Mouse (Mus musculus) liver, adult (tissue): ENCODE measurements around the gene Setd4.

ENCODE experiments used
- GATA4 ChIP-seq: IDR thresholded peaks from 2 replicates; pipeline ENCODE4 v1.6.1; 2014; ENCODE audit warnings: mild to moderate bottlenecking, low read length; ENCODE audit not compliant: insufficient replicate concordance

Setd4 gene

GRCm38 (mm10) chr16:93575574-93575973 is 28.3 kb downstream of the Setd4 start:
- no peak for TF ChIP-seq GATA4

- TF ChIP-seq GATA4, result no peak
These were observed 29.2 kb downstream of the Setd4 start for GRCm38 (mm10) chr16:93574521-93575191.

GRCm38 (mm10) chr16:93573434-93573833 is 30.4 kb downstream of the Setd4 start:
- no peak for TF ChIP-seq GATA4

DNA sequence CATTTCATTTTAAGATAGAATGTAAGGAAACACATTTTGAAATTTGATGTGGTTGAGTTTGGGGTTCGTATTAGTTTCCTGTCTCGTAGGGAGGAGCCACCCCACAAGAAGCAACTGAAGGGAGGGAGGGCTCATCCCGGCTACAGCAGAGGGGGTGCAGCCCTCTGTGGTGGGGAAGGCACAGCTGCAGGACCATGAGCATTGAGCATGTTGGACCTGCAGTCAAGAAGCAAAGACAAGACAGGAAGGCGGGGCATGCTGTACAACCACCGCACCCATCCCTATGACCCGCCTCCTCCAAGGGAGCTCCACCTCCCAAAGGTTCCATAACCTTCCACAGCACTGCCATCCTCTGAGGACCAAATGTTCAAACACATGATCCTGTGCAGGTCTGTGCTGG is 31.5 kb downstream of the Setd4 start:
- TF ChIP-seq GATA4, result no peak

DNA sequence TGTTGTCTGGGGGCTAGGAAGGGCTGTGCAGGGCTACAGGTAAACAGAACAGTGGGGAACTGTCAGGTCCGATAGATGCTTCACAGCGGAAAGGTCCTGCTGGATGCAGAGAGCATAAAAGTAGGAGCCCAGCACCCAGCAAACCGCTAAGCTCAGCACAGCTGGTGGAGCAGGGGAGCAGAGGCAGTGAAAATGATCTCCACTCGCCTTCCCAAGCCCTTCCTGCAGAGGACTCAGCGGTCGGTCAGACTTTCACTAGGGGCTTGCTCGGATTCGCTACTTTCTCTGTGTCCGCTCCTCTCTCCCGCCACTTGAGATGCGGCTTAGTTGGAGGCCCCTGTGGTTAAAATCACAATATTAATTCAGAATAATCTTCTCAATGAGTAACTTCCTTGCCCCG is 45.4 kb downstream of the Setd4 start:
- TF ChIP-seq GATA4, result no peak

- no peak for TF ChIP-seq GATA4
These were observed 46.2 kb downstream of the Setd4 start for GRCm38 (mm10) chr16:93557646-93558045.

DNA sequence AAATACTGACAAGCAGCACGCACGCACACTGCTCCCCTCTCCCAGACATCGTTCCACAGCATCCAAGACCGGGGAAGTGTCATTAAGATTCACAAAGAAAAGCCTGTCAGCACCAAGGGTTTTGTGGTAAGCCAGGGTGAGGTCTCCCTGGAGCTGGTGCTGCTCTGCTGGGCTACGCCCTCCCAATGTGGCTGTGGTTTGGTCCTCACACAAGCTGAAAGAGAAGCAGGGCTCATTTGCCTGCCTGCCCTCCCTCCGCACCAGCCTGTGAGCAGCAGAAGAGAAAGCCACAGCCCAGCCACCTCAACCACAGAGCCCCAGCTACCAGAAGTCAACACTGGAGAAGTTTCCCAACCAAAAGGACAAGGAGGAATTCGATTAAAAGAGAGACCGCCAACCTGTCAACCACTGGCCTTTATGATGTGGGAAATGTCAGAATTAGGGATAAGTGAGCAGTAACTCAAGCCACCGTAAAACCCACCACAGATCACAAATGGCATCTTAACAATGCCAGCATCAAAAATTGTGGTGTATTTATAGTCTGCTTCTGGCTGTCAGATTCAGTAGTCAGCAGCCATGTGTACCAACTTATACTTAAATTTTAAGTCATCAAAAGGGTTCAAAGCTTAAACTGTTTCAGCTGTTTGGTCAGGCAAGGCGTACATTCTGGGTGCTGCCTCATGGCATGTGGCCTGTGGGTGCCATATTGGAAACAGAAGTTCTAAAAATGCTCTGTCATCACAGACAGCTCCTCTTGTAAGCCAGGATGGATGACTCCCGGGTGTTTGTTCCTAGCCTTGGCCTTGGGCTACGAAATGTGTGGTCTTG is 51.0 kb downstream of the Setd4 start:
- TF ChIP-seq GATA4, result no peak

DNA sequence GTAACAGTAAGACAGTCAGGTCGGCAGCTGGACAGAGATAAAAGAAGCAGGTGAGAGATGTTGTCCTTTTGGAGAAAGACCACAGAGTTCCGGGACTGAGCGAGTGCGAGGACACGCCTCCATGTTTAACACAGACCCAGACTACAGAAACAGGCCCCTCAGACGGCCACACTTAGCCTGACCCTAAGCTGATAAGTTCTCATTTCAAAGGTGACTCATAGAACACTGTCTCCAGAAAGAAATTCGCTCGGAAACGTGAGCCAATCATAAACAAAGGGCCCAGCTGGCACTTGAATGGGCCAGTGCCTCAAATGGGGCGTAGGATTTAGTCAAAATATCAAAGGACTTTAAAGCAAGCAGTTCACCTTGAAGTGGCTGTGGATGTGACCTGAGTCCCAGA is 54.6 kb downstream of the Setd4 start:
- no peak for TF ChIP-seq GATA4

GRCm38 (mm10) chr16:93548045-93548444 is 55.8 kb downstream of the Setd4 start:
- no peak for TF ChIP-seq GATA4

GRCm38 (mm10) chr16:93547122-93547521 is 56.7 kb downstream of the Setd4 start:
- no peak for TF ChIP-seq GATA4

DNA sequence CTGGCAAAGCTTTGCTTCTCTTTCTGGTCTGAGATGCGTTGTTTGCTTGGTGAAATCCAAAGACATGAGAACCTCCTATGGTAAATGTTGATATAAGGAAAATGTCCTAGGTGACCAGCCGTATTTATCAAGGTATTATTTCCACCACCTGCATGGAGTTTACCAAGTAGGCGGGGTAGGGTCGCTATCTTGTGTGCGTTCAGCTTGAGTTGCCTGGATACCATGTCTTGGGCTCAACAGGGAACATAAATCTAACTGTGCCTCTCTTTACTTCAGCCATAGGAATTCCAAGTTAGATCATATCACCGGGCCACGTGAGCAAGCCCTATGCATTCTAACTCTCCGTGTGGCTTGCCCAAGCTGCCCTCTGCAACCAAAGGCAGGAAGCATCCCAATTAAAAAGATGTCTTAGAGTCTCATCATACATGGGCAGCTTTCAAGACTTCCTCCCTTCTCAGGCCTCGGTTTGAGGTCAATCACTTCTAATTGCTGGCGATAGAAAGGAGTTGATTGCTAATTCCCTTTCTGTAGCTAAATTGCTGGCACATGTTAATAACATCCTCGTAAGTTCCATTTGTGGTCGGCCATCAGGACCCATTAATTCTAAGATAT is 57.4 kb downstream of the Setd4 start:
- TF ChIP-seq GATA4, result no peak

DNA sequence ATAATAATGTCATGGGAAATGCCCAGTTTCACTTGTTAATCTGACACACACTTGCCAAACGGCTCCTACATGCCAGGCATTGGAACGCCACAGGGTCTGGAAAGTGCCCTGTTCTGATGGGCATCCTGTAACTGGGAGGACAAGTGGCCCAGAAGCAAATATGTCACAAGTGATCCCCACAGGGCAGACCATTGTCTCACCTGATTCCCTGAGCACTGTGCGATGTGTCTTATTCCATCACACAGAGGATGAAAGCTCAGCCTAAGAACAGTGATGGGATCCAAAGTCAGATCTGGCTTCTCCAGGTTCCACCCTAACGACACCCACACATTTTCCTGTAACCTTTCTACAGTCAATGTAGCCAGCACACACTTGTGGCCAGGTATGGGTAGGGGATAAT is 58.9 kb downstream of the Setd4 start:
- TF ChIP-seq GATA4, result no peak

DNA sequence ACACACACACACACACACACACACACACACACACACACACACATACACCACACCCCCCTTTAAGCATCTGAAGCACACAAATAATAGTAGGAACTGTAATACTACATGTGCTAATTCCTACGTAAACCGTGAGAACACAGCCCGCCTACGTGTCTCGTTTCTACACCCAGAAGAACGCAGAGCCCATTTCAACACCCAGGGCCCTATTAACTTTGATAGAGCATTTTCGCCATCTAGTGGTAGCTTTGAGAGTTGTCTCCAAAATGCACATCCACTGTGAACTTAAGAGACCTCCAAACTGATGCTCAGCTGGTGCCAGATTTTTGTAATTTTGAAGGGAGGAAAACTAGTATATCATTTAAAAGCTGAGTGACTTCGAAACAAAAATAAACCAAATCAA is 60.2 kb downstream of the Setd4 start:
- no peak for TF ChIP-seq GATA4

DNA sequence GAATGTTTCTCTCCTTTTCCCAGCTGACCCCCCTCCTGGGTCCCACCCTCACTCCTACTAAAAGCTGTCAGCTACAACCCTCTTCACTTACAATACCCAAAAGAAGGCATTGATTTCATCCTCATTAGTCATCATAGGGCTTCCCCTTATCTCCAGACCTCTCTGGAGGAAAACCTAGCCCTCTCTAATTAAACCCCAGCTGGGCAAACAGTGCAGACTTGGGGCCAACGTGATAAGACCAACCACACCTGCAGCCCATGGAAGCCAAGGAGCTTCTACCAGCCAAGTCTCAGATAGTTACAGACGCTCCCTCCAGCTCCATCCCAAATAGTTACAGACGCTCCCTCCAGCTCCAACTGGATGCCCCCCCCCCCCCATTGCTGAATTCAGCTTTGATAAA is 64.0 kb downstream of the Setd4 start:
- TF ChIP-seq GATA4, result no peak

GRCm38 (mm10) chr16:93535151-93535853 is 68.6 kb downstream of the Setd4 start:
- no peak for TF ChIP-seq GATA4
